Mouse (Mus musculus) kidney, postnatal 0 days (tissue): ENCODE data around the gene Lamc1. TPM values are rescaled to one million over a fixed set of nuclear protein-coding genes. Genes with fewer than 3 reads are reported as not detected.
"Not testable (repeated sequence)": the region's sequence is repeated elsewhere in the genome, so short reads cannot be mapped to it uniquely, and the experiment has no call there.

Experiments used
- ATAC-seq: fragments of 200-750 bp; cut with Nextera tagmentation; replicated peaks from 2 replicates; pipeline ENCODE4 v1.8.0; 2017; ENCODE audit warnings: low read depth, moderate number of reproducible peaks, moderate TSS enrichment, moderate library complexity; ENCODE audit not compliant: low FRiP score
- DNase-seq: peaks from one replicate; pipeline ENCODE4 v3.0.0-alpha.2; 2016; ENCODE audit warnings: low spot score
- H3K27ac ChIP-seq: fragments of 300-500 bp; sonication (generic); 2 replicates; pipeline ENCODE4 v1.5.1; 2014; ENCODE audit warnings: mild to moderate bottlenecking
- H3K27me3 ChIP-seq: fragments of 300-500 bp; sonication (generic); 2 replicates; pipeline ENCODE4 v1.6.1; 2014; ENCODE audit warnings: low read length, mixed read lengths; ENCODE audit not compliant: insufficient read depth
- H3K36me3 ChIP-seq: fragments of 300-500 bp; sonication (generic); 2 replicates; pipeline ENCODE4 v1.6.1; 2014; ENCODE audit warnings: low read length, mixed read lengths; ENCODE audit not compliant: insufficient read depth
- H3K4me1 ChIP-seq: fragments of 300-500 bp; sonication (generic); replicated peaks from 2 replicates; pipeline ENCODE4 v1.6.1; 2014; ENCODE audit warnings: antibody characterized with exemption, low read length, mixed read lengths; ENCODE audit not compliant: insufficient read depth
- H3K4me2 ChIP-seq: fragments of 300-500 bp; sonication (generic); 2 replicates; pipeline ENCODE4 v1.6.1; 2014; ENCODE audit warnings: mild to moderate bottlenecking, low read length, moderate library complexity, mixed read lengths
- H3K4me3 ChIP-seq: fragments of 300-500 bp; sonication (generic); replicated peaks from 2 replicates; pipeline ENCODE4 v1.5.1; 2014; ENCODE audit warnings: low read depth, low read length
- H3K9ac ChIP-seq: fragments of 300-500 bp; sonication (generic); 2 replicates; pipeline ENCODE4 v1.6.1; 2014; ENCODE audit warnings: low read depth, low read length
- H3K9me3 ChIP-seq: fragments of 300-500 bp; sonication (generic); replicated peaks from 2 replicates; pipeline ENCODE4 v1.6.1; 2016; ENCODE audit warnings: low read length, inconsistent platforms, mixed read lengths
- CTCF ChIP-seq: IDR thresholded peaks from 2 replicates; pipeline ENCODE4 v1.5.1; 2016; ENCODE audit warnings: antibody characterized with exemption, low read depth, mild to moderate bottlenecking, moderate library complexity
- WGBS: fragments of 180-500 bp; shearing (Covaris S2); extraction: QIAGEN DNeasy Blood & Tissue Kit; methylation state at CpG from one replicate; pipeline ENCODE4 v1.1.7; 2014; 5-methylcytosine and 5-hydroxymethylcytosine counted together
- polyA plus RNA-seq: library from polyadenylated mRNA; unstranded; fragments of >200 nt; fragmentation: Nextera tagmentation; extraction: Ambion mirVana; gene quantifications from 2 replicates; pipeline ENCODE4 v1.2.1, GENCODE M21; 2015

The Lamc1 gene
- polyA plus RNA-seq, 1 experiment from 2014 or later: 106 TPM

- Histone ChIP-seq H3K27ac (no peak overlapping the region), H3K36me3 (no peaks in the 10 kb centered on the region), H3K9ac (no peak overlapping the region), H3K4me1 (0 out of 2 replicates have a peak, but pooled peaks cover 4% of the 10 kb centered on the region), H3K4me2 (no peak overlapping the region), H3K4me3 (no peak overlapping the region), H3K27me3 (no peaks in the 10 kb centered on the region), H3K9me3 (no peaks in the 10 kb centered on the region)
- no peak for TF ChIP-seq CTCF
- 50% methylated on average over 18 of the region's 18 CpGs for WGBS
- ATAC-seq (no peak), DNase-seq (peak; percentile 28)
Observed at GRCm38 (mm10) chr1:153353736-153354430, 21.3 kb upstream of the Lamc1 start.

- H3K4me3 ChIP-seq: no peak overlapping the region
- H3K9ac ChIP-seq: no peak overlapping the region
- H3K4me2 ChIP-seq: no peak overlapping the region
- no peak for ATAC-seq
- WGBS: 71% methylated on average over 4 of the region's 4 CpGs
- no peak overlapping the region for H3K27ac ChIP-seq
- DNase-seq: no peak
- no peaks in the 10 kb centered on the region for H3K36me3 ChIP-seq
- peaks cover 4% of the 10 kb centered on the region; the same call in 1 of the 2 replicates for H3K4me1 ChIP-seq
- TF ChIP-seq CTCF: no peak
- no peaks in the 10 kb centered on the region for H3K27me3 ChIP-seq
- no peaks in the 10 kb centered on the region for H3K9me3 ChIP-seq
Observed at GRCm38 (mm10) chr1:153351034-153351433, 18.4 kb upstream of the Lamc1 start.

GRCm38 (mm10) chr1:153347726-153348125 lies 15.1 kb upstream of the Lamc1 start:
- Histone ChIP-seq H3K9ac (no peak overlapping the region), H3K4me1 (no peaks in the 10 kb centered on the region; the same call in 1 of the 2 replicates), H3K9me3 (no peaks in the 10 kb centered on the region), H3K36me3 (no peaks in the 10 kb centered on the region), H3K27ac (no peak overlapping the region), H3K4me2 (no peak overlapping the region), H3K4me3 (no peak overlapping the region), H3K27me3 (no peaks in the 10 kb centered on the region)
- DNase-seq (no peak), ATAC-seq (no peak)
- 54% methylated on average over 3 of the region's 3 CpGs for WGBS
- TF ChIP-seq CTCF: no peak

- no peak for TF ChIP-seq CTCF
- Histone ChIP-seq H3K27me3 (no peaks in the 10 kb centered on the region), H3K4me1 (no peaks in the 10 kb centered on the region; the same call in 1 of the 2 replicates), H3K9ac (no peak overlapping the region), H3K9me3 (no peaks in the 10 kb centered on the region), H3K4me2 (no peak overlapping the region), H3K36me3 (no peaks in the 10 kb centered on the region), H3K27ac (no peak overlapping the region), H3K4me3 (no peak overlapping the region)
- WGBS: 90% methylated on average over 2 of the region's 2 CpGs
- ATAC-seq (no peak), DNase-seq (no peak)
Observed at GRCm38 (mm10) chr1:153347040-153347439, 14.5 kb upstream of the Lamc1 start.

GRCm38 (mm10) chr1:153345699-153346291 lies 13.2 kb upstream of the Lamc1 start:
- Histone ChIP-seq H3K9me3 (no peaks in the 10 kb centered on the region), H3K36me3 (no peaks in the 10 kb centered on the region), H3K4me2 (peak overlapping the region; percentile 55), H3K4me1 (no peaks in the 10 kb centered on the region; the same call in 1 of the 2 replicates), H3K27ac (peak overlapping the region; percentile 86), H3K27me3 (no peaks in the 10 kb centered on the region), H3K4me3 (peak overlapping the region; percentile 26), H3K9ac (peak overlapping the region; percentile 35; the same call in 1 of the 2 replicates)
- ATAC-seq (peak; percentile 89), DNase-seq (peak; percentile 74)
- TF ChIP-seq CTCF: no peak
- WGBS: 36% methylated on average over 16 of the region's 16 CpGs

GRCm38 (mm10) chr1:153345002-153345401 lies 12.4 kb upstream of the Lamc1 start:
- Histone ChIP-seq H3K4me3 (no peak overlapping the region), H3K36me3 (no peaks in the 10 kb centered on the region), H3K9ac (no peak overlapping the region), H3K27ac (no peak overlapping the region), H3K4me1 (no peaks in the 10 kb centered on the region; the same call in 1 of the 2 replicates), H3K27me3 (no peaks in the 10 kb centered on the region), H3K9me3 (no peaks in the 10 kb centered on the region), H3K4me2 (no peak overlapping the region)
- no peak for TF ChIP-seq CTCF
- ATAC-seq (no peak), DNase-seq (no peak)
- WGBS: 73% methylated on average over 2 of the region's 2 CpGs

- H3K4me3 ChIP-seq, H3K4me1 ChIP-seq, DNase-seq, H3K4me2 ChIP-seq, H3K36me3 ChIP-seq, H3K9me3 ChIP-seq, H3K27me3 ChIP-seq, H3K9ac ChIP-seq, H3K27ac ChIP-seq, ATAC-seq: not testable (repeated sequence)
- 94% methylated on average over 10 of the region's 10 CpGs for WGBS
Observed at GRCm38 (mm10) chr1:153335451-153335850, 2.9 kb upstream of the Lamc1 start.
